Mouse (Mus musculus) bone marrow macrophage, adult 2 months (primary cell): ENCODE measurements around the gene Nmnat2. TPM values are rescaled to one million over a fixed set of nuclear protein-coding genes. Genes with fewer than 3 reads are reported as not detected.

ENCODE experiments used
- H3K27ac ChIP-seq: 2 replicates; pipeline ENCODE4 v1.5.1; 2012; ENCODE audit warnings: low read depth, low read length; ENCODE audit not compliant: insufficient read depth
- H3K4me1 ChIP-seq: 2 replicates; pipeline ENCODE4 v1.6.1; 2012; ENCODE audit warnings: low read length; ENCODE audit not compliant: control insufficient read depth, insufficient read depth
- H3K4me3 ChIP-seq: 2 replicates; pipeline ENCODE4 v1.5.1; 2012; ENCODE audit warnings: mild to moderate bottlenecking, low read length, moderate library complexity; ENCODE audit not compliant: insufficient read depth
- CTCF ChIP-seq: IDR thresholded peaks from 2 replicates; pipeline ENCODE4 v1.5.1; 2012; ENCODE audit warnings: low read depth, mild to moderate bottlenecking, low read length, moderate library complexity
- POLR2A ChIP-seq: IDR thresholded peaks from 2 replicates; pipeline ENCODE4 v1.6.1; 2012; ENCODE audit warnings: mild to moderate bottlenecking, low read depth, low read length, borderline replicate concordance
- polyA plus RNA-seq: library from polyadenylated mRNA; stranded (reverse); fragments of >200 nt; gene quantifications from 2 replicates; pipeline ENCODE4 v1.2.4, GENCODE M21; 2012; ENCODE audit not compliant: missing spikeins, insufficient read depth, insufficient read length

Nmnat2 gene
- polyA plus RNA-seq, 1 experiment, result not detected

- Histone ChIP-seq H3K27ac (no peak overlapping the region), H3K4me3 (no peak overlapping the region), H3K4me1 (peaks cover 8% of the 10 kb centered on the region)
- TF ChIP-seq POLR2A, result no peak
- TF ChIP-seq CTCF, result no peak
Measured at GRCm38 (mm10) chr1:153014431-153015186, 59.8 kb downstream of the Nmnat2 start.

- TF ChIP-seq POLR2A (no peak), CTCF (no peak)
- no peak overlapping the region for H3K27ac ChIP-seq
- H3K4me1 ChIP-seq, result peaks cover 4% of the 10 kb centered on the region; the same call in 1 of the 2 replicates
- no peak overlapping the region for H3K4me3 ChIP-seq
Measured at GRCm38 (mm10) chr1:153016465-153017163, 61.8 kb downstream of the Nmnat2 start.

- Histone ChIP-seq H3K4me3 (no peak overlapping the region), H3K27ac (no peak overlapping the region), H3K4me1 (0 out of 2 replicates have a peak, but pooled peaks cover 3% of the 10 kb centered on the region)
- TF ChIP-seq CTCF, result no peak
- no peak for TF ChIP-seq POLR2A
Measured at GRCm38 (mm10) chr1:153019128-153019527, 64.3 kb downstream of the Nmnat2 start.

DNA sequence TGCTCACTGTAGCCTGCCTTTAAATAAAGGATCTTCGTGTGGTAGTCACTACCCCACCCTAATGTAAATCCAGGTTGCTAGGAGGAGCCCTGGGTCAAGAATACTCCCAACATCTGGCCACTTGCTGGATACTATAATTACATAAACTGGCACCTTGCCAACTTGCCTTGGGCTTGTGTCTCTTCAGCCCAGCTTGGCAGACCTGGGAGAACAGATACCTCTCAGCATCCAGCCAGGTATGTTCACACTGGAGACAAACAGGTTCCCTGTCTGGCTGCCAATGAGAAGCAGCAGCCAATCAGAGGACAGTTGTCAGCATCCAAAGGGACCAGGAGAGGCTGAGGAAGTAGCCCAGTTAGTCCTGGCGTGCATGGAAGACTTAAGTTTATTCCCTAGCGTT is 64.8 kb downstream of the Nmnat2 start:
- Histone ChIP-seq H3K4me1 (no peaks in the 10 kb centered on the region), H3K4me3 (no peak overlapping the region), H3K27ac (no peak overlapping the region)
- no peak for TF ChIP-seq POLR2A
- no peak for TF ChIP-seq CTCF

GRCm38 (mm10) chr1:153021034-153021638 is 66.3 kb downstream of the Nmnat2 start:
- Histone ChIP-seq H3K4me3 (no peak overlapping the region), H3K4me1 (no peaks in the 10 kb centered on the region), H3K27ac (no peak overlapping the region)
- TF ChIP-seq POLR2A, result no peak
- no peak for TF ChIP-seq CTCF

- Histone ChIP-seq H3K27ac (no peak overlapping the region), H3K4me1 (no peaks in the 10 kb centered on the region)
- TF ChIP-seq POLR2A, result no peak
- TF ChIP-seq CTCF, result no peak
Measured at GRCm38 (mm10) chr1:153023018-153023417, 68.2 kb downstream of the Nmnat2 start.

GRCm38 (mm10) chr1:153023875-153024274 is 69.1 kb downstream of the Nmnat2 start:
- no peak for TF ChIP-seq CTCF
- TF ChIP-seq POLR2A, result no peak
- Histone ChIP-seq H3K27ac (no peak overlapping the region), H3K4me3 (no peak overlapping the region), H3K4me1 (no peaks in the 10 kb centered on the region)

More at GRCm38 (mm10) chr1:153023018-153023417, 68.2 kb downstream of the Nmnat2 start:
- H3K4me3 ChIP-seq, result no peak overlapping the region

- Histone ChIP-seq H3K4me1 (no peaks in the 10 kb centered on the region), H3K4me3 (no peak overlapping the region), H3K27ac (no peak overlapping the region)
- TF ChIP-seq POLR2A (no peak), CTCF (no peak)
Measured at GRCm38 (mm10) chr1:153024453-153024852, 69.7 kb downstream of the Nmnat2 start.

DNA sequence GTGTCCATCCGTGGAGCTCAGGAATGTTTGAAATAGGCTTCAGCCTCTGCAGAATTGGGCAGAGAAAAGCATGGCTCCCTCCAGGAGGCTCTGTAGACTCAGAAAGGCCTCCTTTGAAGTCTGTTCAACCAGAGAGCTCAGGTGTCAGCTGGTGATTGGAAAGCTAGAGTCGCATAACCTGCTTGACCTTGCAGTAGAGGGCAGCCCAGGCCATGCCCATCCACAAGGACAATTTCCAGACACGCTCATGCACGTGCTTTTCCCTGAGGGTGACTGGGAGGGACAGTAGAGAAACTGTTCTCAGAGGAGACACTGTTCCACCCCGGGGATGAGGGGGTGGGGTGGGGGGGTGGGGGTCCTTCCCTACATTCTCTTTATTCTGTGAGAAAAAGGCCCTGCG is 76.6 kb downstream of the Nmnat2 start:
- Histone ChIP-seq H3K4me1 (no peaks in the 10 kb centered on the region), H3K27ac (no peak overlapping the region), H3K4me3 (no peak overlapping the region)
- TF ChIP-seq POLR2A, result no peak
- TF ChIP-seq CTCF, result no peak

- Histone ChIP-seq H3K27ac (no peak overlapping the region), H3K4me3 (no peak overlapping the region), H3K4me1 (no peaks in the 10 kb centered on the region)
- TF ChIP-seq CTCF (no peak), POLR2A (no peak)
Measured at GRCm38 (mm10) chr1:153031954-153032353, 77.2 kb downstream of the Nmnat2 start.
